Mouse (Mus musculus): ENCODE results near the gene Sdc4.

DNA sequence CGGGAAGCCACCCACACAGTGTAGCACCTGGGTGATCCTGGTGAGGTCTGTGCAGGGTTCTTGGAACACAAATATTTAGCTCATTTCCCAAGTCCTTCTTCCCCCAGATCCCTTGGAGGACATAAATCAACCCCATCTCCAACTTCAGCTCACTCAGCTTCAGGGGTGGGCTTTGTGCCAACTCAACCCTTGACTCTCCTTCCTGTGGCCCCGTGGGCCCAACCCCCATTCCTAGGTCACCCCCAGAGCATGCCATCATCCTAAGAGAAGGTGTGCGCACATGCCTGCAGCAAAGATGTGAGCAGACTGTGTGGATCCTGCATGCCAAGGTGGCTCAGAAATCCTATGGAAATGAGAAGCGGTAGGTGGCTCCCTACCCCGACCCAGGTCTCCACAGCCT lies 38.2 kb downstream of the Sdc4 start:
- TF ChIP-seq POLR2A (IDR thresholded peaks at IDR 0.05; ENCODE audit: control insufficient read depth in 1 of 2, insufficient read depth in 1 of 2, low read depth in 1 of 2, low read length in 2 of 2, poor library complexity in 1 of 2) (no peak), CTCF (IDR thresholded peaks at IDR 0.05 in 2 of 3, conservative IDR thresholded peaks at IDR 0.05 in 1 of 3; ENCODE audit: control insufficient read depth in 1 of 3, insufficient read depth in 1 of 3, low read depth in 2 of 3, low read length in 3 of 3, poor library complexity in 1 of 3, severe bottlenecking in 1 of 3) (no peak), TBP (IDR thresholded peaks at IDR 0.05; ENCODE audit: low read depth, low read length) (no peak), NRF1 (IDR thresholded peaks at IDR 0.05; ENCODE audit: insufficient read depth, low read depth, low read length, poor library complexity, severe bottlenecking) (no peak), GATA1 (IDR thresholded peaks at IDR 0.05; ENCODE audit: low read depth, low read length) (no peak), HCFC1 (IDR thresholded peaks at IDR 0.05; ENCODE audit: low read depth, low read length) (no peak), ELF1 (IDR thresholded peaks at IDR 0.05; ENCODE audit: low read depth, low read length) (no peak), EP300 (IDR thresholded peaks at IDR 0.05; ENCODE audit: low read depth in 1 of 2, low read length in 2 of 2) (no peak), RCOR1 (IDR thresholded peaks at IDR 0.05; ENCODE audit: low read depth, low read length) (no peak), MYC (IDR thresholded peaks at IDR 0.05; ENCODE audit: low read depth, low read length) (no peak), TAL1 (IDR thresholded peaks at IDR 0.05; ENCODE audit: low read length) (no peak), GABPA (IDR thresholded peaks at IDR 0.05; ENCODE audit: low read depth, low read length) (no peak)

Data from MEL (cell line).